Mouse (Mus musculus): ENCODE measurements around the gene Olfr531. TPM values are rescaled to one million over a fixed set of nuclear protein-coding genes. Genes with fewer than 3 reads are reported as not detected.

Olfr531 gene
- not detected for total RNA-seq (2021)
- long read RNA-seq, experiment 1, result 0 reads
- long read RNA-seq, experiment 2, result 0 reads

DNA sequence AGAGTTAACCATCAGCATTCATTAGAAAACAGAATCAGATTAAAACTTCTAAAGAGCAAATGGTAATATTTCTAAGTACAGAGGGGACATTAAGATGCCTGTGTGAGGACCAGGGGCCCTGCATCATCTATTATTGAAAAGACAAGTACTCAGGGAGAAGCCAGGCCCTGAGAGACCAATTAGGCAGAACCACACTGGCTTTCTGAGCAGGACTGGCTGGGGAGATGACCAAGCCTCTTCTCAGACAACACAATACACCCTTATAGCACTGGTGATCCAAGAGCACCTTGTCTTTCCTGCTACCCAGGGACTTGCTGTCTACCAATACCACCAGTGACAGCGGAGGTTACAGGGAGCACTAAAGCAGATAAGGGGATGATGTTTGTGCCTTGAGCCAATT lies at the start of gene Olfr531:
Olfr531 (minus strand) TSS at position 101 of the 400 bp plus-strand sequence.
- DNase-seq (ENCODE audit: low spot score in 2 of 2), result no peak

DNA sequence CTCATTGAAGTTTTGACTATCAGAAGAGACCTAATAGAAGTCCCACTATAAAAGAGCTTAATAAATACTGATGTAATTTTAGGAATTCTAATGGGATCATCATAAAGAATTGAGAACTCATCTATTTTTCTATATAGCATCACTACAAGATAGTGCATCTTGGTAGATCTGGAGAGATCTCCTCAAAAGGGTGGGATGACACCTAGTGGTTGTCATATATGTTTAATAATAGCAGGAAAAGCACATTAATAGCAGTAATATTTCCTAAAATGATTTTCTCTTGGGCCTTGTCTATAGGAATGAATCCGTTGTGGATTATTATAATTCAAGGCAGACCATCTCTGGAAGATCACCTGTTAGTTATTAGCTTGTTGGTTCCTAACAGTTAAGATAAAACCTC lies 40.4 kb upstream of the Olfr531 start:
- DNase-seq (ENCODE audit: low spot score in 2 of 2), result no peak

DNA sequence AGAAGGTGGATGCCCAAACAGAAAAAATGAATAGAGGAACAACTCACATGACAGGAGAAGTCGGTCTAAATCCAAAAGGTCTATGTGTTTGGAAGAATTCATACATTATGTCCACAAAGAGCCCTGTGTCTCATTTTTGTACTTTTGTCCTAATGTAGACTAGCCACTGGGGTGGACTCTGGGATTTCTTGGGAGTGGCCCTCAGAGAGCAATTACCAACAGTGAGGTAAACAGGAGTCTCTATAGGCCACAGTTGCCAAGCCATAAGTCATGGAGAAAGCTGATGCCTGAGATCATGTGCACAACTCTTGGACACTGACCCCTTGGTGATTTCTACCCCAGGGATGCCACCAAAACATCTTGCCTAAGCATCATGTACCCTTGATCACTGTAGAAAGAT lies 18.8 kb upstream of the Olfr531 start, which contains the start of gene Olfr532:
Olfr532 (minus strand) TSS at position 101 of the 400 bp plus-strand sequence.
- DNase-seq (ENCODE audit: low spot score in 2 of 2), result no peak

DNA sequence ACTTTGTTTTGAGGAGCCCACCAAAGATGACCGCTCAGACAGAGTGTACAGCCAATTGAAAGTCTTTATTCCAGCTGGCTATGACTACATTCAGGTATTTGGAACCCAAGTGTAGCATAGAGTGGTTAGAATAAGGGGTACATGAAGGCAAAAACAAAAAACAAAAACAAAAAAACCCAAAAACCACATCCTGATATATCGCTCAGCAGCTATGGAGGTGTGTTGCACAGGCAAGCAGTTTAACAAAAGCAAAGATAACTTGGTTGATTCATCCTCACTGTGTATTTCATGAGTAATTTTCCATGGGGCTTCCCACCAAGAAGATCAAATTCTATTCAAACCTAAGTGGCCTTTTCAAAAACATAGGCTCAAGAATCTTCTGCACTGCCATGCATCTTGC lies 25.8 kb downstream of the Olfr531 start:
- no peak for DNase-seq (ENCODE audit: low spot score in 2 of 2)

DNA sequence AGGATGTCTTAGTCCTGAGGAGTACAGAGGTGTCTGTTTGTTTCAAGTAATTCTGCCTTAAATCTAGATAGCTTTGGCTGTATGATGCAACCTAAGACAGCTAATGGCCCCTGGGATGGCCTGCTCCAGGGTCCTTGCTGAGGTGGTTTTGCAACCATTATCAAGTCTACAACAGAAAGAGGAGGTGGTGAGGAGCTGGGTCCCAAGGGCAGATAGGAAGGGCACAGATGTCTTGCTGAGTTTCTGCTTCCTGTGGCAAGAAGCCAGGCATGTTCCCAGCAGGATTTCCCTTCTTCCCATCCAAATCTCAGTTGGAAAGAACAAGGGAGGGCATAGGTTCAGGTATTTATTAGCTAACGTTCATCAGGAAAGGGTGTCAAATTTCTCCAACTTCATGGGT lies 26.5 kb downstream of the Olfr531 start, which contains the start of gene Olfr530:
Olfr530 (minus strand) TSS at position 101 of the 400 bp plus-strand sequence.
- DNase-seq (ENCODE audit: low spot score in 2 of 2), result no peak

DNA sequence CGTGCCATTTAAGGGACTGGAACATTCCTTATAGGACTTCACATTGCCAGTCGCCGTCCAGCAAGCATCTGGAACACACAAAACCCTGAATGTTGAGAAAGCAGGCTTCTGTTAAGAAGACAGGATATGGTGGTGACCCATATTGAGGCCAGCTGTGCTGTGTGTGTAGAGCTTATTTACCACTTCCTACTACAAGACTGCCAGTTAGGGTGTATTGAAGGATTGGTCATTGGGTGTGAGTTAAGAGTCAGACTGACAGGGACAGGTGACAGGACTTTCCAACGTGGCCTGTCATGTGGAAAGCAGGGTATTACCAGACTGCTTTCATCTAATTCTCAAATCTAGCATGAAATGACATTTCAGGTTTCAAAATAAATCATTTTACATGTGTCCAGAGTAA lies 28.4 kb downstream of the Olfr531 start:
- no peak for DNase-seq (ENCODE audit: low spot score in 2 of 2)

DNA sequence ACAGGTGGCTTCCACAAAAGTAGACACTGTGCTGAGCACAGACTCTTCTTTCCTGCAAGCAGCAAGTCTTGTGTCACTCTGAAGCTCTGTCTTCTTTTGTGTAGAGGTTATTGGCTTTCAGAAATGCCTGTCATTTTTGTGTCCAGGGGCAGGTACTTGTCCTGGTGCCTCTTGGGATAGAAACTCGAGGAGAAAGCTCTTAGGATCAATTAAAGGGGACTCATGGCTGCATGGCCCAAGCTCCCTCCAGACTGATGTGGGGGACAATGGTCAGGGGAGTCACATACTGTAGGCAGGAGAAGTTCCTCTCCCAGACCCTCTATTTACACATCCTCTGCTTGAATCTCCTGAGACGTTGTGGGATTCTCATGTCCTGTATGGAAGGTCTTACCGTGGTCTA lies 41.1 kb downstream of the Olfr531 start, which contains the start of gene Olfr60:
Olfr60 (minus strand) TSS at position 101 of the 400 bp plus-strand sequence.
- DNase-seq (ENCODE audit: low spot score in 2 of 2), result no peak

Other genes starting within 250 kb of the Olfr531 start
- gene Sprn, start 248.0 kb downstream of the Olfr531 start, total RNA-seq (2021), result 100 to 1,000 TPM; 192 to 199 TPM
- not detected for gene Olfr522, start 238.2 kb downstream of the Olfr531 start, total RNA-seq (2021)
- gene Olfr523, start 229.7 kb downstream of the Olfr531 start, total RNA-seq (2021), result under 1 TPM; 0.12 to 0.24 TPM
- not detected for gene Olfr524, start 197.0 kb downstream of the Olfr531 start, total RNA-seq (2021)
- under 1 TPM; 0.85 to 0.98 TPM for gene Cd163l1, start 184.7 kb downstream of the Olfr531 start, total RNA-seq (2021)
- gene 5830411N06Rik, start 155.6 kb downstream of the Olfr531 start, total RNA-seq (2021), result under 1 TPM; 0.23 to 0.33 TPM
- gene Olfr525, start 82.1 kb downstream of the Olfr531 start, total RNA-seq (2021), result not detected
- gene Olfr527, start 68.9 kb downstream of the Olfr531 start, total RNA-seq (2021), result not detected
- not detected for gene Olfr60, start 41.2 kb downstream of the Olfr531 start, total RNA-seq (2021)
- gene Olfr530, start 26.6 kb downstream of the Olfr531 start, total RNA-seq (2021), result not detected
- not detected for gene Olfr532, start 18.7 kb upstream of the Olfr531 start, total RNA-seq (2021)
- gene Olfr533, start 60.5 kb upstream of the Olfr531 start, total RNA-seq (2021), result not detected
- under 1 TPM; 0.12 to 0.23 TPM for gene Olfr535, start 81.3 kb upstream of the Olfr531 start, total RNA-seq (2021)
- not detected for gene Olfr536, start 104.5 kb upstream of the Olfr531 start, total RNA-seq (2021)
- gene Olfr538, start 165.0 kb upstream of the Olfr531 start, total RNA-seq (2021), result not detected
- under 1 TPM; 0.09 to 0.14 TPM for gene Olfr46, start 198.4 kb upstream of the Olfr531 start, total RNA-seq (2021)
- gene Olfr61, start 226.1 kb upstream of the Olfr531 start, total RNA-seq (2021), result not detected
- not detected for gene Olfr53, start 243.5 kb upstream of the Olfr531 start, total RNA-seq (2021)

Data from layer of hippocampus, postnatal 14 days (tissue).